Mouse (Mus musculus) megakaryocyte, embryonic 14.5 days (primary cell): Measurements from ENCODE around the gene Cd164.

Experiments used
- FLI1 ChIP-seq: IDR thresholded peaks from 2 replicates; pipeline ENCODE4 v1.6.1; 2012; ENCODE audit warnings: low read length, inconsistent platforms, mixed read lengths
- GATA1 ChIP-seq: IDR thresholded peaks from 3 replicates; pipeline ENCODE4 v1.6.1; 2012; ENCODE audit warnings: mixed read lengths, low read length, inconsistent platforms, borderline replicate concordance

DNA sequence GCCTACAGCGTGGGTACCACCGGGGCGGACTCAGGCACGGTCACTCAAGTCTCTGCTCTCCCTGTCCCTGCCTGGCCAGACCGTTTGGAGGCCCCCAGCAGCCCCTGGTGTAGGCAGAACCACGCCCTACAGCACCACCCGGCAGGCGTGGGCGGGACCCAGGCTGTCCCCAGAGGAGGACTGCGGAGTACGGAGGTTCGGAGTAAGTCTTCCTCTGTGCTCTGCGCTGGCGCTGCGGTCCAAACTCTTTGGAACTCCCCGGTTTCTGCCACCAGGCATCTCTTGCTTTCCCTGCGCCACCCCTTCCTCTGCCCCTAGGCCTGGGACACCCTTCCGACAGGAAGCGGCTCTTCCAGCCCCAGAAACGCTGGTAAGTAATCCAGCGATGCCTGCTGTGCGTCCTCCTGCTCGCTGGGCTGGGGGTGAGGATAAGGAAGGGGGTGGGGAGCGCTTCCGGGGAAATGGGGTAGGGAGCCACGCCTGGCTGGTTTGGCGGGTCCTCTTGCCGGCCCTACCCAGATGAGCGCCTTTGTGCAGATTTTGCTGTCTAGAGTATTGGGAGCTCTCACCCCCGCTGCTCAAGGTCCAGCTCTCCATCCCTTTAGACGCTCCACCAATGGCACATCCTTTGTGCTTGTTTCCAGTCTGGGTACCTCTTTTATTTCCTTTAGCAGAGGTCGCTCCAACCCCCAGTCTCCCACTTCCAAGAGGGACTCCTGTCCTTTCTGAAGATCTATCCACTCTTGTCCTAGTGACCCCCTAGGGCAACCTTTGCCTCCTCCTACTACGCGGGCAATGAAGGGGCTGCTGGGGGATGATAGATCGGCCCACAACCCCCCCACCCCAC lies 42.8 kb upstream of the Cd164 start, which contains the start of gene Mical1:
- TF ChIP-seq GATA1 (no peak), FLI1 (no peak)
